Mouse (Mus musculus) kidney, postnatal 14 days (tissue): ENCODE results near the gene Ubxn11.

Experiments used
- DNase-seq: peaks from one replicate; pipeline ENCODE4 v3.0.0; 2022; ENCODE audit warnings: mixed read lengths

Ubxn11 gene

GRCm38 (mm10) chr4:134091225-134091529 lies 11.2 kb upstream of the Ubxn11 start:
- DNase-seq, result no peak

- DNase-seq, result peak; percentile 56
Observed at GRCm38 (mm10) chr4:134092382-134093288, 9.7 kb upstream of the Ubxn11 start.

DNA sequence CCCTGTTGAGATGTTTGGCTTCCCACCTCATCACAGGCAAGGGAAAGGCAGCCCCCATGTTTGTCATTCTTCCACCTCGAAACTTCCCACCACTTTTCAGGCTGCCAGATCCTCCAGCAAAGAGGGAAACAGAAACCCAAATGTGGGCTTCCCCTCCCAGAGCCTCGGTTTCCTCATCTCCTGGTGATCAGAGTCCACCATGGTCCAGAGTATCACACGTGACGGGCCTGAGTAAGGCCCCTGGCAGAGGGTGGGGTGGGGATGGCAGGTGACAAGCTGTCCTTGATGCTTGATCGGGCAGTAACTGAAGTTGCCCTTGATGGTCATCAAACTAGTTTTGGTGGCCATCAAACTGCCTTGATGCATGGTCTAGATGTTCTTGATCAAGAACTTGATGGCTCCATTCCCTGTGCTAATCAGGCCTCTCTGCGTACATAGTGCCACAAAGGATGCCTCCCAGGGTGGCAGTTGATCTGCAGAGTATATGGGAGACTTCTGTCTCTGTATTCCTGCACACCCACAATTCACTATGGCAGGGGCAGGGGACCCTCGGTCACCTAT lies 8.3 kb upstream of the Ubxn11 start:
- no peak for DNase-seq

GRCm38 (mm10) chr4:134094923-134095547 lies 7.3 kb upstream of the Ubxn11 start, which contains the start of gene Cd52:
TSS of gene Cd52 (minus strand) at chr4:134095082.
- no peak for DNase-seq

GRCm38 (mm10) chr4:134096120-134096519 lies 6.2 kb upstream of the Ubxn11 start:
- DNase-seq, result no peak

DNA sequence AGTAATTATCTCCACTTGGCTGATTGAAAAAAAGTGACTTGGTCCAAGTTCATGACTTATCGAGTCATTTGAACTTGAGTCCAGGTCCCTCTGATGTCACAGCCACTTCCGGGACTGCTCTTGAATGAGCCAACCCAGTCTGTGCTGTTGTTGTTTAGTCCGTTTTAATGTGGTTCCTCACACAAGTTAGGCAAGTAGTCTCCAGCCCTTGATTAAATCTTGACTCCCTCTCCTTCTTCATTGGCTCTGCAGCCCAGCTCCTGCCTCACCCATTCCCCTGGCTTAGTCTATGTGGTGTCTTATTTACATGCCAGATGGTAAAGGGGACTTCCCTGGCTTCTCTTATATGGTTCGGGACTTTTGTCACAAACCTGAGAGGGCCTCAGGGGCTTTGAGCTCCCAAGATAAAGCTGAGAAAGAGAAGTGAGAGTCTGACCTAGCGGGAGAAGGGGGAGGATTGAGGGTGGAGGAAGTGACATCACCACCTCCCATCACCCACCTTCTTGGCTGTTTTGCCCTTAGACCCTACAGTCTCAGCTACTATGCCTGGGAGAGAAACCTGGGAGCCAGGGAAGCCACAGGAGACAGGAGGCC lies 5.3 kb upstream of the Ubxn11 start:
- no peak for DNase-seq

DNA sequence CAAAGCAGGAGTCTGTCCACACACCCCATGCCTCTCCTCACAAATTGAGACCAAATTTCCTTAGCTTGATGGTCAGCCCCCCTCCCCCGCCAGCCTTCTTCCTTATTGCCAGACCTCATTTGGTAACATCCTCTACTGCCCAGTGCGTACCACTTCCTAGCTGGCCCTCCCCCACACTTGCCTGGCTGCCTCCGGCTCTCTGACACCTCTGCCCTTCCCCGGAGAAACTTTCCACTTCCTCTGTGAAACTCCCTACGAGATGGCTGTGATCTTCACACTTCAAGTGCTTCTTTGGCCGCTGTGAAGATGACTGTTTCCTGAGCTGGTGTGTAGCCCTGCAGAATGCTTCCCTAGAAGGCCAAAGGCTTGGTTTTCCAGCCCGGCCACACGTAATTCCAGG lies 3.7 kb upstream of the Ubxn11 start:
- peak; percentile 25 for DNase-seq

GRCm38 (mm10) chr4:134100245-134100644 lies 2.1 kb upstream of the Ubxn11 start:
- DNase-seq, result no peak

DNA sequence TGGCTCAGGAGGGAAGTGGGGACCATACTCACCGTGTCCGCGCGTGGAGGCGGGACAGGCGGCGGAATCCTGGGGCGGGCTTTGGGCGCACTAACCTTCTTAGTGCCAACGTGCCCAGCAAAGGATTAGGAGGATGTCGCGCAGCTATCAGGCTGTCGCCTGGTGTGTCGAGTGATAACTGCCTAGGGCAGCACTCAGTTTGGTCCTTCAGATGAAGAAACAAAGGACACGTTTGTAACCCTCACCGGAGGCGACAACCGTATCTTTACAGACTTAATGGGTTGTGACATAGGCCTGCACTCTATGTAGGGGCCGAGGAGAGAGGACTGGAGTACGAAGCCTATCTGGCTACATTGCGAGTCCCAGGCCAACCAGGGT lies 361 bp downstream of the Ubxn11 start:
- DNase-seq, result no peak

- no peak for DNase-seq
Observed at GRCm38 (mm10) chr4:134106105-134106504, 3.7 kb downstream of the Ubxn11 start.

- no peak for DNase-seq
Observed at GRCm38 (mm10) chr4:134107730-134108129, 5.4 kb downstream of the Ubxn11 start.

DNA sequence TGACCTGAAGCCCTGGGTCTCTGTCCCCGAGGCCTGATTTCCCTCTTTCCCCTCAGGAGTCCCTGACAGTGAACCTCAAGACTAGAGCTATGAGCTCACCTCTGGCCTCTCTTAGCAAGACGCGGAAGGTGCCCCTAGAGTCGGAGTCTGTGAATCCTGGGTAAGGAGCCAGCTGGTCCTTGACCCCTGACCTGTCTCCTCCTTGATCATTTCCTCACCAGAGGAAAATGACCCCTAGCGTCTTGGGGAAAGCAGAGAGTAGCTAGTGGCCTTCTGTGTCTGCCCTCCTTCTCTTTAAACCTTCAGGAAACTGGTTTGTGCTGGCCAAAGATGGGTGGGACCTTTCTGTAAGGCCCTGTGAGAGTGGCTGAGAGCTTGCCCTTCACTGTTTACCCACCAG lies 5.8 kb downstream of the Ubxn11 start:
- no peak for DNase-seq

GRCm38 (mm10) chr4:134110653-134111052 lies 8.3 kb downstream of the Ubxn11 start:
- no peak for DNase-seq

DNA sequence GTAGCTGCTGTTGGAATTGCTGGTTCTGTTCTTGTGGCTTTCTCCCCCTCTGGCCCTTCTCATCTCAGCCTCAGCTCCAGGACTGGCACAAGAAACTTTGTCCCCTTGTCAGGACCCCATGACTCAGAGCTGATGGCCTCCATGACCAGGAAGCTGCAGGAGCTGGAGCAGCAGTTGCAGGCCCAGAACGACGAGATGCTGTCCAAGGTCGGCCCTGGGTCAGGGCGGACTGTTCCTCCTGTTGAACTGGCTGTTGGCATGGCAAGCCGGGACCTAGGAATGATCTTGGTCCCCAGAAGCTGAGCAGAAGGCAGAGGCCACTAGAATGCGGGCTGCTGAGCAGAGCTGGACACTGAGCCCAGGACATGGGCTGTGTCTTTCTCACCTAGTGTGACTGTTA lies 10.0 kb downstream of the Ubxn11 start:
- DNase-seq, result no peak

DNA sequence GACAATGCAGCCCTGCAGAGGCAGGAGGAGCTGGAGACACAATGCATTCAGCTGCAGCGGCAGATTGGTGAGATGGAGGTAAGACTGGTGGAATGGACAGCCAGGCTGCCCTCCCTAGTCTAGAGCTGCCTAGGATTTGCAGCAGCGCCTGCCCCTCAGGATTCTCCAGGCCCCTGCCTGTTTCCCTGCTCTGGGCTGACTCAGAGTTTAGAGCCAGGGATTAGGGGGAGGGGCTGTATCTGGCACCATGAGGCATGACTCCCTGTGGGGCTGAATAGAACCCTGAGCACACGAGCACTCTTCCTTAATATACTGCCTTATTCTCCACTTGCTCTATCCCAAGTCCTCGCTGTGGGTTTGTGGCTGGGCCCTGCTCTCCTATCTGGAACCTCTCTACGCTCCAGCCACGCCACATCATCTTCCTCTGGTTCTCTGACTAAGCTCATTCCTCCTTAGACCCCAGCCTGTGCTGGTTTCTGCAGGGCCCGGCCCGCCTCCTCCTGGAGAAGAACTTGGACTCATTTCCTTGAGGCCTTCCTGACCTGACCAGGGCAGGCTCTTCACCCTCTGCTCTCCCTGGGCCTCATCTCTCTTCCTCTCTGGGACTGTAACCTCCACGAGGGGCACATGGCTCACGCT lies 11.1 kb downstream of the Ubxn11 start:
- no peak for DNase-seq

GRCm38 (mm10) chr4:134114038-134114437 lies 11.7 kb downstream of the Ubxn11 start:
- DNase-seq, result no peak

- no peak for DNase-seq
Observed at GRCm38 (mm10) chr4:134115215-134116144, 13.1 kb downstream of the Ubxn11 start.

- DNase-seq, result no peak
Observed at GRCm38 (mm10) chr4:134116501-134116900, 14.1 kb downstream of the Ubxn11 start.

DNA sequence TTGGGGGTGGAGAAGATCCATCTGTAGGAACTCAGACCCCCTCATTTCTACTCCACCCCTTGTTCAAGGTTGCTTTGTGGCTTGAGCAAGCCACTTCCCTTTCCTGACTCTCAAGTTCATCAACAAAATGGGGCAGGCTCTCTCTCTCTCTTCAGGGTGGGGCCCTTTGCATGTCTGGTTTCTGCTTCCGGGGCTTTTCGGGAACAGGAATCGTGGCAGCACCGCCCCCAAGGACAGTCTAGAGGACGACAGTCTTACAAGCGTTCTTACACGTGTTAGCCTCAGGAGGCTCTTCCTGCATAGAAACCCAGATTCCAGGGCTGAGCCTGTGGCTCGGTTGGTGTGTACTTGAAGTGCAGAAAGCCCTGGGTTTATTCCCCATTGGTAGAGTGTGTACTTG lies 14.6 kb downstream of the Ubxn11 start:
- DNase-seq, result no peak

- no peak for DNase-seq
Observed at GRCm38 (mm10) chr4:134118126-134118800, 15.9 kb downstream of the Ubxn11 start.

DNA sequence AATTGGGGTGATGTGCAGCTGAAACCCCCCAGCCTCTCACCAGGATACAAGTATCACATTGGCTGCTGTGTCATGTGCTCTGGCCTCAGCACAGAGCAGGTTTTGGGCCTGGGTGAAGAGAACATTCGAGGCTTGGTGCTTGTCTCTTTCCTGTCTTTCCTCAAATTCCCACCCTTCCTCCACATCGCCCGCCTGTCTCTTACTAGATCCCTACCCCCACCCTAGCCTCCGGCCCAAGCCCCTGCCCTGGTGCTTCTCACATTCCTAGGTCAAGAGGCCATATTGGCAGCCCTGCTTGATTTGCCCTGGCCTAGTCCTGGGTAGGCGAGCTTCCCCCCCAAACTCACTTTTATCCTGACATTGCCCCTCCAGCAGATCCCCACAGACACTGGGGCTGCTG lies 16.7 kb downstream of the Ubxn11 start:
- DNase-seq, result no peak

- no peak for DNase-seq
Observed at GRCm38 (mm10) chr4:134119644-134120043, 17.3 kb downstream of the Ubxn11 start.
